Mouse (Mus musculus): ENCODE results near the gene Hal.

- TF ChIP-seq POLR2A (IDR thresholded peaks at IDR 0.05; ENCODE audit: borderline replicate concordance, extremely low read depth, insufficient read depth, insufficient read length, poor library complexity, severe bottlenecking) = no peak
- no peak for TF ChIP-seq CTCF (IDR thresholded peaks at IDR 0.05; ENCODE audit: borderline replicate concordance, extremely low read depth, insufficient read depth, insufficient read length)
Observed at GRCm38 (mm10) chr10:93508383-93508970, 19.9 kb downstream of the Hal start.

All from brain, embryonic 14.5 days (tissue).